Mouse (Mus musculus) stomach, adult 2 months (tissue): Measurements from ENCODE around the gene 4930402K13Rik. TPM values are rescaled to one million over a fixed set of nuclear protein-coding genes. Genes with fewer than 3 reads are reported as not detected.

ENCODE experiments used
- polyA plus RNA-seq: library from polyadenylated mRNA; depleted of rRNA; stranded (reverse); fragments of >200 nt; gene quantifications from 2 replicates; pipeline ENCODE4 v1.2.3, GENCODE M21; 2012; rRNA removed

Gene 4930402K13Rik
- not detected in 2 replicates for polyA plus RNA-seq

DNA sequence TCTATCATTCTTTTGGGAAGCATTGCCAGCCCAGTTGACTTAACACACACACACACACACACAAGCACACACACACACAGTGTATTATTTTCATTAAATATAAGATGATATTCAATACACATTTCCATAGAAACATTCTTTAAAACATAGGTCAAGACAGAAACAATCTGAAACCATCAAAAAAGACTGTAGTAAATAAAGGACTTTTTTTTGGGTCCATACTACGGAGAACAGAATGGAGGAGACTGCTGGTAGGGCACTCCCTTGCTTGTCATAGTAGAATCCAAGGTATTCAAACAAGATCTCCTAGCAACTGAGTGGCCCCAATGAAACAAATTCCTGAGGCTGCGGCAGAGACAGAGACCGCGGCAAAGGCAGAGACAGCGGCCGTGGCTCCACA, at the start of gene 4930402K13Rik:
Gene 4930402K13Rik (plus strand): TSS at position 301 of the 400 bp plus-strand sequence.

DNA sequence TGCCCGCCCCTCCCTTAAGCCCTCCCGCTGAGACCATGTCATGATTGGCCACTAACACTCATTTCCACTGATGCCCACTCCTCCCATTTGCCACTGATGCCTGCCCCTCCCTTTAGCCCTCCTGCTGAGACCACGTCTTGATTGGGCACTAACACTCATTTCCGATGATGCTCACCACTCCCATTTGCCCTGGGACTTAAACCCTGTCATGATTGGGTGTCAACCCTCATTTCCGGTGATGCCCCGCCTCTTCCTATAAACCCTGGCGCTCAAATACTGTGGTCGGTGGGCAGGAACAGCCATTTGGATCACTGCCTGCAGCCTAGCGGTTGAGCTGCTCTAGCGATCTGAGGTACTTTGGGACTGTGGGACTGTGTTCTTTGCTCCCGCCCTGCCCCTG, 41.6 kb upstream of the 4930402K13Rik start, which contains the start of gene Fthl17f:
Gene Fthl17f (plus strand): TSS at position 301 of the 400 bp plus-strand sequence.

Other genes starting within 250 kb of the 4930402K13Rik start
- not detected in 2 replicates for gene Gm5751, start 230.3 kb upstream of the 4930402K13Rik start, polyA plus RNA-seq
- gene B630019K06Rik, start 212.2 kb upstream of the 4930402K13Rik start, polyA plus RNA-seq = 2.4 TPM in 2 replicates
- gene Fthl17b, start 141.6 kb upstream of the 4930402K13Rik start, polyA plus RNA-seq = not detected in 2 replicates
- not detected in 2 replicates for gene Fthl17c, start 128.0 kb upstream of the 4930402K13Rik start, polyA plus RNA-seq
- gene Fthl17d, start 117.8 kb upstream of the 4930402K13Rik start, polyA plus RNA-seq = not detected in 2 replicates
- gene Fthl17e, start 71.1 kb upstream of the 4930402K13Rik start, polyA plus RNA-seq = not detected in 2 replicates
- not detected in 2 replicates for gene Fthl17f, start 41.5 kb upstream of the 4930402K13Rik start, polyA plus RNA-seq
- 0.16 TPM in 2 replicates for gene Lancl3, start 95.3 kb downstream of the 4930402K13Rik start, polyA plus RNA-seq
- not detected in 2 replicates for gene Gm14862, start 152.3 kb downstream of the 4930402K13Rik start, polyA plus RNA-seq
- gene Xk, start 168.2 kb downstream of the 4930402K13Rik start, polyA plus RNA-seq = 1.3 and 1.6 TPM in 2 replicates
- gene H2al1m, start 179.2 kb downstream of the 4930402K13Rik start, polyA plus RNA-seq = 0.32 and 0.57 TPM in 2 replicates
- gene H2al1k, start 246.1 kb downstream of the 4930402K13Rik start, polyA plus RNA-seq = not detected in 2 replicates